Mouse (Mus musculus): ENCODE data around the gene Gm21677.
"Not testable (repeated sequence)": the region's sequence is repeated elsewhere in the genome, so short reads cannot be mapped to it uniquely, and the experiment has no call there.

Gene Gm21677

DNA sequence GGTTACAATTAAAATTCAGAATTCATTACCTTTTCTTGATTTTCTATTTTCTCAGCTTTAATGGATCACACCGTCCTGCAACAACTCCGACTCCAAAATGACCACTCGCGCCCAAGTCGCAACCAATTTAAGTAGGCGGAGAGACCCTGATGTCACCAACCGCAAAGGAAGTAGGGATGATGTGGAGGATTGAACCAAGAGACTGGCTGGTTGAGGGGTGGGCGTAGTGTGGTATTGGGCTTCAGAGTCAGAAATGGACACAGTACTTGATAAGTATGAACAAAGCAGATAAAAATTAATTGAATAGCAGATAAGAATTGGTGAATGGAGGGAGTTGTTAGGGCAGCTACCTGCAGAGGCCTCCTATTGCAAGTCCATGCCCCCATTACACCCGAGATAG lies at the start of gene Gm21677:
TSS of gene Gm21677 (minus strand) at position 101 of the 400 bp plus-strand sequence.
- in situ Hi-C loops (cut with MboI, MseI), result not testable (repeated sequence)

DNA sequence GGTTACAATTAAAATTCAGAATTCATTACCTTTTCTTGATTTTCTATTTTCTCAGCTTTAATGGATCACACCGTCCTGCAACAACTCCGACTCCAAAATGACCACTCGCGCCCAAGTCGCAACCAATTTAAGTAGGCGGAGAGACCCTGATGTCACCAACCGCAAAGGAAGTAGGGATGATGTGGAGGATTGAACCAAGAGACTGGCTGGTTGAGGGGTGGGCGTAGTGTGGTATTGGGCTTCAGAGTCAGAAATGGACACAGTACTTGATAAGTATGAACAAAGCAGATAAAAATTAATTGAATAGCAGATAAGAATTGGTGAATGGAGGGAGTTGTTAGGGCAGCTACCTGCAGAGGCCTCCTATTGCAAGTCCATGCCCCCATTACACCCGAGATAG lies 39.0 kb upstream of the Gm21677 start, which contains the start of gene Gm21693:
TSS of gene Gm21693 (minus strand) at position 101 of the 400 bp plus-strand sequence.
- in situ Hi-C loops (cut with MboI, MseI), result not testable (repeated sequence)

DNA sequence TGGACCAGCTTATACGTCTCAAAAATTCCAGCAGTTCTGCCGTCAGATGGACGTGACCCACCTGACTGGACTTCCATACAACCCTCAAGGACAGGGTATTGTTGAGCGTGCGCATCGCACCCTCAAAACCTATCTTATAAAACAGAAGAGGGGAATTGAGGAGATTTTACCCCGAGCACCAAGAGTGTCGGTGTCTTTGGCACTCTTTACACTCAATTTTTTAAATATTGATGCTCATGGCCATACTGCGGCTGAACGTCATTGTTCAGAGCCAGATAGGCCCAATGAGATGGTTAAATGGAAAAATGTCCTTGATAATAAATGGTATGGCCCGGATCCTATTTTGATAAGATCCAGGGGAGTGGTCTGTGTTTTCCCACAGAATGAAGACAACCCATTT lies 34.4 kb upstream of the Gm21677 start:
- in situ Hi-C loops (cut with MboI, MseI), result not testable (repeated sequence)

Data from T-helper 1 cell (primary cell).